Mouse (Mus musculus) liver (tissue): ENCODE measurements around the gene Tnnc2.

Experiments used
- DNase-seq: peaks from one replicate; pipeline ENCODE4 v3.0.0-alpha.2; 2020; ENCODE audit warnings: mixed read lengths

Gene Tnnc2

GRCm38 (mm10) chr2:164734839-164735238 lies 44.9 kb downstream of the Tnnc2 start:
- no peak for DNase-seq

- no peak for DNase-seq
Observed at GRCm38 (mm10) chr2:164733259-164733658, 46.5 kb downstream of the Tnnc2 start.

GRCm38 (mm10) chr2:164731719-164732118 lies 48.0 kb downstream of the Tnnc2 start:
- DNase-seq, result no peak
